In genomic region chr8:105045824-105046401, GRCm38 (mm10) we compare ENCODE assay signal across 39 mouse cellular contexts. TPM values are rescaled to one million over a fixed set of nuclear protein-coding genes. Genes with fewer than 3 reads are reported as not detected.
DNase-seq lines count a peak whose midpoint lies in the region; ATAC-seq and TF ChIP-seq lines count a peak whose summit lies in the region.
"Had no signal": no experiment of that assay in that cellular context is flagged by ENCODE, and none has a peak within 500 bp of the region (broad histone marks: within the 10 kb centered on the region; RNA-seq: fewer than 3 reads in every experiment).

No protein-coding gene starts in this region.

- peak; percentile 30 for DNase-seq in heart, embryonic 10.5 days (ENCODE audit: low spot score)
- DNase-seq in heart, adult 18-20 months, result no peak
- DNase-seq in liver, embryonic 11.5 days (ENCODE audit: low spot score), result no peak
- no peak for DNase-seq in layer of hippocampus, adult 18-20 months (ENCODE audit: low spot score in 2 of 2)
- no peak for DNase-seq in thymus, postnatal 25 days
- DNase-seq: adrenal gland, postnatal 14 days; cerebellum, adult 11 months; cerebellum, adult 9-10 months; cerebellum, postnatal 36 days; gastrocnemius, postnatal 36 days; kidney, adult 11 months; kidney, postnatal 14 days; lung, adult 2 months; lung, postnatal 10 days; retina, postnatal 1 day; right cerebral cortex, postnatal 14 days had no signal

- H3K4me1 ChIP-seq in heart, embryonic 10.5 days, result no peaks in the 10 kb centered on the region
- H3K4me1 ChIP-seq in liver, embryonic 15.5 days (replicated peaks), result no peaks in the 10 kb centered on the region
- H3K4me1 ChIP-seq in liver, embryonic 11.5 days (replicated peaks; ENCODE audit: control insufficient read depth, insufficient read depth, low read length), result no peaks in the 10 kb centered on the region
- H3K4me1 ChIP-seq in small intestine, adult 2 months (ENCODE audit: control insufficient read depth, insufficient read depth, insufficient read length, low read length), result peaks cover 15% of the 10 kb centered on the region; the same call in 1 of the 2 replicates
- H3K4me1 ChIP-seq in forebrain, embryonic 13.5 days, result no peaks in the 10 kb centered on the region
- H3K4me1 ChIP-seq: forebrain, embryonic 15.5 days; limb, embryonic 13.5 days; midbrain, embryonic 13.5 days; neural tube, embryonic 13.5 days had no signal

- H3K27me3 ChIP-seq in heart, embryonic 10.5 days (ENCODE audit: insufficient read depth, poor library complexity, severe bottlenecking), result no peaks in the 10 kb centered on the region
- H3K27me3 ChIP-seq in liver, embryonic 15.5 days, result no peaks in the 10 kb centered on the region
- no peaks in the 10 kb centered on the region for H3K27me3 ChIP-seq in liver, embryonic 11.5 days (replicated peaks; ENCODE audit: control insufficient read depth, insufficient read depth, low read length)
- no peaks in the 10 kb centered on the region for H3K27me3 ChIP-seq in small intestine, adult 2 months (ENCODE audit: control insufficient read depth, insufficient read depth, low read length)
- no peaks in the 10 kb centered on the region for H3K27me3 ChIP-seq in forebrain, embryonic 13.5 days
- H3K27me3 ChIP-seq: forebrain, embryonic 15.5 days; limb, embryonic 13.5 days; midbrain, embryonic 13.5 days; neural tube, embryonic 13.5 days had no signal

- H3K4me3 ChIP-seq in heart, embryonic 10.5 days, result no peak overlapping the region
- H3K4me3 ChIP-seq in liver, embryonic 15.5 days (replicated peaks), result no peak overlapping the region
- no peak overlapping the region for H3K4me3 ChIP-seq in liver, embryonic 11.5 days (ENCODE audit: low read depth, low read length)
- no peak overlapping the region for H3K4me3 ChIP-seq in small intestine, adult 2 months (ENCODE audit: low read depth, low read length)
- no peak overlapping the region for H3K4me3 ChIP-seq in forebrain, embryonic 13.5 days
- H3K4me3 ChIP-seq: forebrain, embryonic 15.5 days; limb, embryonic 13.5 days; midbrain, embryonic 13.5 days; neural tube, embryonic 13.5 days had no signal

- H3K9me3 ChIP-seq in heart, embryonic 10.5 days, result no peaks in the 10 kb centered on the region
- H3K9me3 ChIP-seq in liver, embryonic 15.5 days (replicated peaks), result no peaks in the 10 kb centered on the region
- no peaks in the 10 kb centered on the region for H3K9me3 ChIP-seq in liver, embryonic 11.5 days (ENCODE audit: control insufficient read depth, low read length)
- H3K9me3 ChIP-seq in forebrain, embryonic 13.5 days (replicated peaks), result no peaks in the 10 kb centered on the region
- H3K9me3 ChIP-seq: forebrain, embryonic 15.5 days; G1E; limb, embryonic 13.5 days; midbrain, embryonic 13.5 days; neural tube, embryonic 13.5 days had no signal

- H3K9ac ChIP-seq in liver, embryonic 15.5 days, result no peak overlapping the region
- H3K9ac ChIP-seq in liver, embryonic 11.5 days (ENCODE audit: low read depth, low read length), result no peak overlapping the region
- no peak overlapping the region for H3K9ac ChIP-seq in forebrain, embryonic 13.5 days
- H3K9ac ChIP-seq: forebrain, embryonic 15.5 days; limb, embryonic 13.5 days; midbrain, embryonic 13.5 days; neural tube, embryonic 13.5 days had no signal

- no peak overlapping the region for H3K27ac ChIP-seq in heart, embryonic 10.5 days
- no peak overlapping the region; the same call in 1 of the 2 replicates for H3K27ac ChIP-seq in liver, embryonic 15.5 days (replicated peaks)
- no peak overlapping the region for H3K27ac ChIP-seq in liver, embryonic 11.5 days (ENCODE audit: low read depth, low read length)
- peak overlapping the region; percentile 66 for H3K27ac ChIP-seq in small intestine, adult 2 months (ENCODE audit: insufficient read depth, low read depth, low read length)
- H3K27ac ChIP-seq in forebrain, embryonic 13.5 days, result no peak overlapping the region
- H3K27ac ChIP-seq: forebrain, embryonic 15.5 days; limb, embryonic 13.5 days; macrophage; midbrain, embryonic 13.5 days; neural tube, embryonic 13.5 days had no signal

- H3K36me3 ChIP-seq in heart, embryonic 10.5 days, result no peaks in the 10 kb centered on the region
- no peaks in the 10 kb centered on the region for H3K36me3 ChIP-seq in liver, embryonic 15.5 days (replicated peaks)
- no peaks in the 10 kb centered on the region for H3K36me3 ChIP-seq in liver, embryonic 11.5 days (ENCODE audit: control insufficient read depth, insufficient read depth, low read length)
- no peaks in the 10 kb centered on the region for H3K36me3 ChIP-seq in small intestine, adult 2 months (ENCODE audit: control insufficient read depth, insufficient read depth, low read length)
- H3K36me3 ChIP-seq in forebrain, embryonic 13.5 days (ENCODE audit: poor library complexity, severe bottlenecking), result no peaks in the 10 kb centered on the region
- H3K36me3 ChIP-seq: forebrain, embryonic 15.5 days; G1E; limb, embryonic 13.5 days; midbrain, embryonic 13.5 days; neural tube, embryonic 13.5 days had no signal

- TF ChIP-seq POLR2A in small intestine, adult 2 months (IDR thresholded peaks at IDR 0.05; ENCODE audit: low read depth, low read length), result no peak

- no peak overlapping the region for H3K4me2 ChIP-seq in liver, embryonic 15.5 days
- H3K4me2 ChIP-seq in liver, embryonic 11.5 days, result no peak overlapping the region
- no peak overlapping the region for H3K4me2 ChIP-seq in forebrain, embryonic 13.5 days
- H3K4me2 ChIP-seq: forebrain, embryonic 15.5 days; limb, embryonic 13.5 days; midbrain, embryonic 13.5 days; neural tube, embryonic 13.5 days had no signal

- WGBS in heart, embryonic 10.5 days, result 78% methylated on average over 3 of the region's 3 CpGs
- 54% methylated on average over 3 of the region's 3 CpGs for WGBS in liver, embryonic 15.5 days (ENCODE audit: insufficient replicate concordance)
- 64% methylated on average over 3 of the region's 3 CpGs for WGBS in liver, embryonic 11.5 days
- 32% methylated on average over 3 of the region's 3 CpGs for WGBS in small intestine, adult 2 months
- 89% methylated on average over 3 of the region's 3 CpGs for WGBS in forebrain, embryonic 13.5 days

- no peak for TF ChIP-seq CTCF in small intestine, adult 2 months (IDR thresholded peaks at IDR 0.05; ENCODE audit: extremely low read depth, insufficient read length, insufficient replicate concordance, low read depth, low read length)

- ATAC-seq in liver, embryonic 15.5 days (ENCODE audit: insufficient read depth), result peak; percentile 66
- no peak for ATAC-seq in liver, embryonic 11.5 days (replicated peaks; ENCODE audit: low FRiP score)
- ATAC-seq in forebrain, embryonic 13.5 days, result no peak
- ATAC-seq: forebrain, embryonic 15.5 days; hindbrain, embryonic 16.5 days; midbrain, embryonic 13.5 days; Patski had no signal

RNA-seq across cellular contexts. Expression of gene Ces3a, which starts 2.5 kb away (rescaled TPM):
- not detected in 2 replicates for polyA plus RNA-seq in heart, embryonic 10.5 days (2016; fragmentation: Nextera tagmentation; extraction: Ambion mirVana)
- not detected for total RNA-seq in heart, adult 18-20 months (2021)
- polyA plus RNA-seq in liver, embryonic 15.5 days (2015; fragmentation: Nextera tagmentation; extraction: Ambion mirVana), result 0.58 and 0.97 TPM in 2 replicates
- not detected in 2 replicates for polyA plus RNA-seq in liver, embryonic 11.5 days (2014; fragmentation: Nextera tagmentation; extraction: Ambion mirVana)
- 0.22 and 1.3 TPM in 2 replicates for polyA plus RNA-seq in small intestine, adult 2 months (2012; rRNA removed)
- polyA plus RNA-seq in forebrain, embryonic 13.5 days (2015; fragmentation: Nextera tagmentation; extraction: Ambion mirVana), result not detected in 2 replicates
- not detected for total RNA-seq in layer of hippocampus, adult 18-20 months (2021)
- total RNA-seq: G1E; heart, postnatal 25 days; layer of hippocampus, postnatal 10 days; left cerebral cortex, adult 18-20 months; left cerebral cortex, postnatal 36 days; megakaryocyte-erythroid progenitor cell, adult 5-6 weeks had no signal
- polyA plus RNA-seq: embryonic facial prominence, embryonic 11.5 days; forebrain, embryonic 15.5 days; frontal cortex, adult 2 months; G1E; heart, embryonic 14.5 days; hindbrain, embryonic 11.5 days; hindbrain, embryonic 16.5 days; limb, embryonic 13.5 days; macrophage; midbrain, embryonic 13.5 days; neural tube, embryonic 13.5 days; Patski; urinary bladder, adult 2 months had no signal

RNA-seq across cellular contexts. Expression of gene Ces3b, which starts 37.6 kb away (rescaled TPM):
- 0.15 TPM in 1 of 2 replicates, not detected in the other for polyA plus RNA-seq in heart, embryonic 10.5 days (2016; fragmentation: Nextera tagmentation; extraction: Ambion mirVana)
- total RNA-seq in heart, adult 18-20 months (2021), result not detected
- polyA plus RNA-seq in liver, embryonic 15.5 days (2015; fragmentation: Nextera tagmentation; extraction: Ambion mirVana), result not detected in 2 replicates
- not detected in 2 replicates for polyA plus RNA-seq in liver, embryonic 11.5 days (2014; fragmentation: Nextera tagmentation; extraction: Ambion mirVana)
- 0.18 TPM in 1 of 2 replicates, not detected in the other for polyA plus RNA-seq in small intestine, adult 2 months (2012; rRNA removed)
- not detected in 2 replicates for polyA plus RNA-seq in forebrain, embryonic 13.5 days (2015; fragmentation: Nextera tagmentation; extraction: Ambion mirVana)
- total RNA-seq in layer of hippocampus, adult 18-20 months (2021), result not detected
- total RNA-seq: gastrocnemius, postnatal 36 days; layer of hippocampus, postnatal 10 days; left cerebral cortex, adult 18-20 months; left cerebral cortex, postnatal 36 days; megakaryocyte-erythroid progenitor cell, adult 5-6 weeks had no signal
- polyA plus RNA-seq: embryonic facial prominence, embryonic 11.5 days; forebrain, embryonic 15.5 days; frontal cortex, adult 2 months; G1E; hindbrain, embryonic 11.5 days; hindbrain, embryonic 16.5 days; limb, embryonic 13.5 days; macrophage; midbrain, embryonic 13.5 days; neural tube, embryonic 13.5 days; Patski; urinary bladder, adult 2 months had no signal

RNA-seq across cellular contexts. Expression of gene Ces2h, which starts 45.3 kb away (rescaled TPM):
- polyA plus RNA-seq in heart, embryonic 10.5 days (2016; fragmentation: Nextera tagmentation; extraction: Ambion mirVana), result not detected in 2 replicates
- total RNA-seq in heart, adult 18-20 months (2021), result not detected
- not detected in 2 replicates for polyA plus RNA-seq in liver, embryonic 15.5 days (2015; fragmentation: Nextera tagmentation; extraction: Ambion mirVana)
- polyA plus RNA-seq in liver, embryonic 11.5 days (2014; fragmentation: Nextera tagmentation; extraction: Ambion mirVana), result not detected in 2 replicates
- polyA plus RNA-seq in small intestine, adult 2 months (2012; rRNA removed), result 0.24 and 0.43 TPM in 2 replicates
- not detected in 2 replicates for polyA plus RNA-seq in forebrain, embryonic 13.5 days (2015; fragmentation: Nextera tagmentation; extraction: Ambion mirVana)
- not detected for total RNA-seq in layer of hippocampus, adult 18-20 months (2021)
- total RNA-seq: G1E; gastrocnemius, adult 18-20 months; gastrocnemius, postnatal 36 days; heart, adult 8-10 months; heart, postnatal 25 days; layer of hippocampus, postnatal 10 days; left cerebral cortex, adult 18-20 months; left cerebral cortex, postnatal 36 days; megakaryocyte-erythroid progenitor cell, adult 5-6 weeks had no signal
- polyA plus RNA-seq: embryonic facial prominence, embryonic 11.5 days; forebrain, embryonic 15.5 days; frontal cortex, adult 2 months; G1E; heart, embryonic 14.5 days; hindbrain, embryonic 11.5 days; hindbrain, embryonic 16.5 days; limb, embryonic 13.5 days; lung, adult 2 months; macrophage; midbrain, embryonic 13.5 days; neural tube, embryonic 13.5 days; Patski; urinary bladder, adult 2 months had no signal
